Mouse (Mus musculus): ENCODE measurements around the gene Trem2. TPM values are rescaled to one million over a fixed set of nuclear protein-coding genes. Genes with fewer than 3 reads are reported as not detected.

Gene Trem2
- total RNA-seq, 1 experiment, result 0.49 TPM

GRCm38 (mm10) chr17:48379050-48379449 is 32.8 kb downstream of the Trem2 start:
- no peak for DNase-seq (ENCODE audit: low read depth, low spot score)
- no peak overlapping the region for H3K4me3 ChIP-seq (ENCODE audit: insufficient read depth in 1 of 2, low read depth in 1 of 2, low read length in 2 of 2, poor library complexity in 1 of 2, severe bottlenecking in 1 of 2)
- H3K4me1 ChIP-seq (ENCODE audit: control insufficient read depth in 2 of 2, insufficient read depth in 2 of 2, low read length in 2 of 2, poor library complexity in 1 of 2), result no peaks in the 10 kb centered on the region
- no peak for TF ChIP-seq HCFC1 (IDR thresholded peaks at IDR 0.05; ENCODE audit: borderline replicate concordance, insufficient read depth, low read length)
- TF ChIP-seq ZC3H11A (IDR thresholded peaks at IDR 0.05; ENCODE audit: borderline replicate concordance, low read depth, low read length), result no peak
- no peak for TF ChIP-seq MAFK (IDR thresholded peaks at IDR 0.05; ENCODE audit: insufficient read depth, low read depth, low read length)
- TF ChIP-seq CHD2 (IDR thresholded peaks at IDR 0.05; ENCODE audit: low read depth, low read length), result no peak
- no peak for TF ChIP-seq ZNF384 (IDR thresholded peaks at IDR 0.05; ENCODE audit: low read depth, low read length)
- no peaks in the 10 kb centered on the region for H3K36me3 ChIP-seq (ENCODE audit: control insufficient read depth, insufficient read depth, low read length, poor library complexity, severe bottlenecking)
- H3K9ac ChIP-seq (ENCODE audit: insufficient read depth, low read depth, low read length, poor library complexity, severe bottlenecking), result no peak overlapping the region
- H3K27ac ChIP-seq (ENCODE audit: insufficient read depth, low read depth, low read length, poor library complexity, severe bottlenecking), result no peak overlapping the region
- in situ Hi-C loops (cut with MboI; ENCODE audit: low sequenced_read_pairs in 2 of 2, unreplicated experiment in 2 of 2), result no loop called here
- no peaks in the 10 kb centered on the region for H3K9me3 ChIP-seq (ENCODE audit: control insufficient read depth, insufficient read depth, low read depth, low read length)

GRCm38 (mm10) chr17:48385786-48386461 is 39.7 kb downstream of the Trem2 start:
- Histone ChIP-seq H3K4me3 (ENCODE audit: insufficient read depth in 1 of 2, low read depth in 1 of 2, low read length in 2 of 2, poor library complexity in 1 of 2, severe bottlenecking in 1 of 2) (no peak overlapping the region), H3K36me3 (ENCODE audit: control insufficient read depth, insufficient read depth, low read length, poor library complexity, severe bottlenecking) (peaks cover 25% of the 10 kb centered on the region), H3K9me3 (ENCODE audit: control insufficient read depth, insufficient read depth, low read depth, low read length) (no peaks in the 10 kb centered on the region), H3K4me1 (ENCODE audit: control insufficient read depth in 2 of 2, insufficient read depth in 2 of 2, low read length in 2 of 2, poor library complexity in 1 of 2) (peaks cover 0 to 3% of the 10 kb centered on the region in 2 experiments; a peak in 1 of 4 replicates), H3K27ac (ENCODE audit: insufficient read depth, low read depth, low read length, poor library complexity, severe bottlenecking) (no peak overlapping the region), H3K9ac (ENCODE audit: insufficient read depth, low read depth, low read length, poor library complexity, severe bottlenecking) (no peak overlapping the region)
- no peak for DNase-seq (ENCODE audit: low read depth, low spot score)
- TF ChIP-seq ZNF384 (IDR thresholded peaks at IDR 0.05; ENCODE audit: low read depth, low read length) (no peak), MAFK (IDR thresholded peaks at IDR 0.05; ENCODE audit: insufficient read depth, low read depth, low read length) (no peak), CHD2 (IDR thresholded peaks at IDR 0.05; ENCODE audit: low read depth, low read length) (no peak), ZC3H11A (IDR thresholded peaks at IDR 0.05; ENCODE audit: borderline replicate concordance, low read depth, low read length) (no peak), HCFC1 (IDR thresholded peaks at IDR 0.05; ENCODE audit: borderline replicate concordance, insufficient read depth, low read length) (no peak)
- in situ Hi-C loops (cut with MboI; ENCODE audit: low sequenced_read_pairs in 2 of 2, unreplicated experiment in 2 of 2), result no loop called here

- TF ChIP-seq ZC3H11A (IDR thresholded peaks at IDR 0.05; ENCODE audit: borderline replicate concordance, low read depth, low read length), result no peak
- TF ChIP-seq CHD2 (IDR thresholded peaks at IDR 0.05; ENCODE audit: low read depth, low read length), result no peak
- TF ChIP-seq MAFK (IDR thresholded peaks at IDR 0.05; ENCODE audit: insufficient read depth, low read depth, low read length), result no peak
- no peak for TF ChIP-seq ZNF384 (IDR thresholded peaks at IDR 0.05; ENCODE audit: low read depth, low read length)
- TF ChIP-seq HCFC1 (IDR thresholded peaks at IDR 0.05; ENCODE audit: borderline replicate concordance, insufficient read depth, low read length), result no peak
- Histone ChIP-seq H3K9ac (ENCODE audit: insufficient read depth, low read depth, low read length, poor library complexity, severe bottlenecking) (no peak overlapping the region), H3K9me3 (ENCODE audit: control insufficient read depth, insufficient read depth, low read depth, low read length) (no peaks in the 10 kb centered on the region), H3K4me1 (ENCODE audit: control insufficient read depth in 2 of 2, insufficient read depth in 2 of 2, low read length in 2 of 2, poor library complexity in 1 of 2) (peaks cover 0 to 3% of the 10 kb centered on the region in 2 experiments; a peak in 1 of 4 replicates), H3K4me3 (ENCODE audit: insufficient read depth in 1 of 2, low read depth in 1 of 2, low read length in 2 of 2, poor library complexity in 1 of 2, severe bottlenecking in 1 of 2) (no peak overlapping the region), H3K27ac (ENCODE audit: insufficient read depth, low read depth, low read length, poor library complexity, severe bottlenecking) (no peak overlapping the region), H3K36me3 (ENCODE audit: control insufficient read depth, insufficient read depth, low read length, poor library complexity, severe bottlenecking) (peaks cover 48% of the 10 kb centered on the region)
- in situ Hi-C loops (cut with MboI; ENCODE audit: low sequenced_read_pairs in 2 of 2, unreplicated experiment in 2 of 2), result no loop called here
- DNase-seq (ENCODE audit: low read depth, low spot score), result no peak
Observed at GRCm38 (mm10) chr17:48388666-48389065, 42.5 kb downstream of the Trem2 start.

GRCm38 (mm10) chr17:48389442-48389841 is 43.2 kb downstream of the Trem2 start:
- H3K27ac ChIP-seq (ENCODE audit: insufficient read depth, low read depth, low read length, poor library complexity, severe bottlenecking), result no peak overlapping the region
- H3K4me1 ChIP-seq (ENCODE audit: control insufficient read depth in 2 of 2, insufficient read depth in 2 of 2, low read length in 2 of 2, poor library complexity in 1 of 2), result peaks cover 0 to 3% of the 10 kb centered on the region in 2 experiments; a peak in 1 of 4 replicates
- no peak overlapping the region for H3K9ac ChIP-seq (ENCODE audit: insufficient read depth, low read depth, low read length, poor library complexity, severe bottlenecking)
- DNase-seq (ENCODE audit: low read depth, low spot score), result no peak
- in situ Hi-C loops (cut with MboI; ENCODE audit: low sequenced_read_pairs in 2 of 2, unreplicated experiment in 2 of 2), result no loop called here
- H3K36me3 ChIP-seq (ENCODE audit: control insufficient read depth, insufficient read depth, low read length, poor library complexity, severe bottlenecking), result peaks cover 51% of the 10 kb centered on the region
- TF ChIP-seq ZNF384 (IDR thresholded peaks at IDR 0.05; ENCODE audit: low read depth, low read length), result no peak
- no peak for TF ChIP-seq MAFK (IDR thresholded peaks at IDR 0.05; ENCODE audit: insufficient read depth, low read depth, low read length)
- TF ChIP-seq ZC3H11A (IDR thresholded peaks at IDR 0.05; ENCODE audit: borderline replicate concordance, low read depth, low read length), result no peak
- TF ChIP-seq CHD2 (IDR thresholded peaks at IDR 0.05; ENCODE audit: low read depth, low read length), result no peak
- TF ChIP-seq HCFC1 (IDR thresholded peaks at IDR 0.05; ENCODE audit: borderline replicate concordance, insufficient read depth, low read length), result no peak
- no peaks in the 10 kb centered on the region for H3K9me3 ChIP-seq (ENCODE audit: control insufficient read depth, insufficient read depth, low read depth, low read length)
- no peak overlapping the region for H3K4me3 ChIP-seq (ENCODE audit: insufficient read depth in 1 of 2, low read depth in 1 of 2, low read length in 2 of 2, poor library complexity in 1 of 2, severe bottlenecking in 1 of 2)

Data from ES-E14 (cell line).